Mouse (Mus musculus): Measurements from ENCODE around the gene Scamp2.

GRCm38 (mm10) chr9:57628717-57629116 is 68.0 kb downstream of the Scamp2 start:
- no peak for TF ChIP-seq MYOG (IDR thresholded peaks at IDR 0.05; ENCODE audit: control insufficient read depth in 1 of 3, insufficient read depth in 1 of 3, insufficient read length in 2 of 3, low read depth in 2 of 3)
- no peak for TF ChIP-seq CEBPB (IDR thresholded peaks at IDR 0.05; ENCODE audit: insufficient read depth, poor library complexity, severe bottlenecking)
- TF ChIP-seq USF1 (IDR thresholded peaks at IDR 0.05; ENCODE audit: low read depth) = no peak
- no peak for TF ChIP-seq POLR2A (IDR thresholded peaks at IDR 0.05; ENCODE audit: insufficient read length, low read depth)
- TF ChIP-seq E2F4 (IDR thresholded peaks at IDR 0.05; ENCODE audit: insufficient read depth) = no peak
- no peak for TF ChIP-seq TCF12 (IDR thresholded peaks at IDR 0.05; ENCODE audit: insufficient read depth, poor library complexity, severe bottlenecking)
- no peak for TF ChIP-seq REST (IDR thresholded peaks at IDR 0.05; ENCODE audit: insufficient read depth, insufficient read length)
- no peak for TF ChIP-seq POLR2AphosphoS2 (IDR thresholded peaks at IDR 0.05; ENCODE audit: insufficient read length, low read depth)
- TF ChIP-seq MAX (IDR thresholded peaks at IDR 0.05; ENCODE audit: low read depth) = no peak
- TF ChIP-seq MYOD1 (IDR thresholded peaks at IDR 0.05; ENCODE audit: control insufficient read depth in 1 of 3, insufficient read length in 2 of 3, low read depth in 2 of 3) = no peak
- TF ChIP-seq SRF (IDR thresholded peaks at IDR 0.05; ENCODE audit: control insufficient read depth, insufficient read length, low read depth) = no peak
- TF ChIP-seq TCF3 (IDR thresholded peaks at IDR 0.05; ENCODE audit: insufficient read length, low read depth) = no peak
